Mouse (Mus musculus): Measurements from ENCODE around the gene Dgki. TPM values are rescaled to one million over a fixed set of nuclear protein-coding genes. Genes with fewer than 3 reads are reported as not detected.

Gene Dgki
- polyA plus RNA-seq, 1 experiment from 2014 or later, result 7.6 TPM

DNA sequence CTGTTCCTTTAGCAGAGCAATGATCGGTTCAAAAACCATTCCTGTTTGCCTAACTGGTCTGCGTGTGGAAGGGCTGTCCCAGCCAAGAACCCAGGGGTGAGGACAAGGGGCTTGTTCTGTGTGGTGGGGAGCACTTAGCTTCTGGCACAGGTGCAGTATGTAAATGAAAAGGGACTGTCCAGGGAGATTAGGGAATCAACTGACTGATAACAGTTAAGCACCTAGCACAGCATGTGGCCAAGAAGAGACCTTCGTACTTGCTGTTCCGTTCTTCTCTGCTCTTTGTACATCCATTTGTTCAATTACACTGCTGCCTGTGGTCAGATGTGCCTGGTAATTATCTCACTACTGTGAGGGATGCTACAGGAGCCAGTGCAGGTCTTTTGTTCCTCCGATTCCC is 248.3 kb downstream of the Dgki start:
- H3K4me2 ChIP-seq (ENCODE audit: low read length), result no peak overlapping the region
- H3K27ac ChIP-seq (ENCODE audit: low read length), result no peak overlapping the region
- 38% methylated on average over 5 of the region's 5 CpGs for WGBS
- no peaks in the 10 kb centered on the region for H3K27me3 ChIP-seq (ENCODE audit: control insufficient read depth, insufficient read depth, low read depth, low read length)
- H3K9me3 ChIP-seq (replicated peaks; ENCODE audit: control insufficient read depth, low read length, poor library complexity, severe bottlenecking), result no peaks in the 10 kb centered on the region
- no peaks in the 10 kb centered on the region for H3K36me3 ChIP-seq (ENCODE audit: control insufficient read depth, insufficient read depth, low read length)
- no peaks in the 10 kb centered on the region; the same call in 1 of the 2 replicates for H3K4me1 ChIP-seq (ENCODE audit: control insufficient read depth, insufficient read depth, low read length)
- H3K4me3 ChIP-seq (ENCODE audit: low read depth, low read length), result no peak overlapping the region
- no peak for ATAC-seq
- no peak overlapping the region for H3K9ac ChIP-seq (ENCODE audit: low read depth, low read length)

DNA sequence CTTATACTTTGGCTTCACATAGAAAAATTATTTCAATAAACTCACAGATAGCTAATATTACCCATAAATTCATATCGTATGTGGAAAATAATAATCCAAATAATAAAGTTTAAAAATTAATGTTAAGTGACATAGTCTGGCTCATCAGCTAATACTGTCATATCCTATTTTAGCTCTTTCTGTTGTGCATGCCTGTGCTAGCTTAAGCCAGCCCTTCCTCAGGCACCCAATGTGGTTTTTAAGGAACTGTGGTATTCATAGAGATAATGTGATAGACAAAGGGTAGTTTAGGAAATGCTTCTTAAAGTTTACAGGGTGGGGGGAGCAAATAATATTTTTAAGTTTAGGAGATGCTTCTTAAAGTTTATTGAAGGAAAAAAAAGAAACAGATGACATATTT is 248.8 kb downstream of the Dgki start:
- H3K27me3 ChIP-seq (ENCODE audit: control insufficient read depth, insufficient read depth, low read depth, low read length), result no peaks in the 10 kb centered on the region
- H3K9ac ChIP-seq (ENCODE audit: low read depth, low read length), result no peak overlapping the region
- H3K9me3 ChIP-seq (replicated peaks; ENCODE audit: control insufficient read depth, low read length, poor library complexity, severe bottlenecking), result no peaks in the 10 kb centered on the region
- no peaks in the 10 kb centered on the region; the same call in 1 of the 2 replicates for H3K4me1 ChIP-seq (ENCODE audit: control insufficient read depth, insufficient read depth, low read length)
- 95% methylated on average over 1 of the region's 1 CpGs for WGBS
- H3K4me3 ChIP-seq (ENCODE audit: low read depth, low read length), result no peak overlapping the region
- ATAC-seq, result no peak
- no peak overlapping the region for H3K27ac ChIP-seq (ENCODE audit: low read length)
- no peak overlapping the region for H3K4me2 ChIP-seq (ENCODE audit: low read length)
- H3K36me3 ChIP-seq (ENCODE audit: control insufficient read depth, insufficient read depth, low read length), result no peaks in the 10 kb centered on the region

DNA sequence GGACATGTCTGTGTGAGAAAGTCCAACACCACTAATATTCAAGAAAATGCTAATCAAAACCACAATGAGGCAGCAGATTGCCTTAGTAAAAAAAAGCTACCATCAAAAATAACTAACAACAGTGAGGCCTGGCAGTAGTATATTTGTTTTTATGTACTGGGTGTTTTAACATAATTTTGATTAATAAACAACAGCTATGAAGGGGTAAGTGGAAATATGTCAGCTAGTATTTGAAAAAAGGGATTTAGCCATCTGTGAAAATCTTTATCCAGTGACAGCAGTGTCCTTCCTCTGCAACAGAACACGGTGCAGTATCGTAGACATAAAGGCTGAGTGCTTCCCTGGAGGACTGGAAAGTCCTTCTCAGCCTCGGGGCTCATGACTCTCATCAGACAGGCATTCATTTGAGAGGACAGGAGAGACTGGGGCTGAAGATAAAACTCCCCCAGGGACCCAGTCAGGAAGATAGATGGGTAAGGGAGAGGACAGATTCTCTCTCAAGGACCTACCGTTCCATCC is 252.3 kb downstream of the Dgki start:
- no peaks in the 10 kb centered on the region for H3K27me3 ChIP-seq (ENCODE audit: control insufficient read depth, insufficient read depth, low read depth, low read length)
- WGBS, result 55% methylated on average over 4 of the region's 4 CpGs
- H3K36me3 ChIP-seq (ENCODE audit: control insufficient read depth, insufficient read depth, low read length), result no peaks in the 10 kb centered on the region
- H3K4me2 ChIP-seq (ENCODE audit: low read length), result no peak overlapping the region
- ATAC-seq, result no peak
- no peak overlapping the region for H3K9ac ChIP-seq (ENCODE audit: low read depth, low read length)
- H3K9me3 ChIP-seq (replicated peaks; ENCODE audit: control insufficient read depth, low read length, poor library complexity, severe bottlenecking), result no peaks in the 10 kb centered on the region
- no peak overlapping the region for H3K27ac ChIP-seq (ENCODE audit: low read length)
- no peak overlapping the region for H3K4me3 ChIP-seq (ENCODE audit: low read depth, low read length)
- H3K4me1 ChIP-seq (ENCODE audit: control insufficient read depth, insufficient read depth, low read length), result no peaks in the 10 kb centered on the region; the same call in 1 of the 2 replicates

DNA sequence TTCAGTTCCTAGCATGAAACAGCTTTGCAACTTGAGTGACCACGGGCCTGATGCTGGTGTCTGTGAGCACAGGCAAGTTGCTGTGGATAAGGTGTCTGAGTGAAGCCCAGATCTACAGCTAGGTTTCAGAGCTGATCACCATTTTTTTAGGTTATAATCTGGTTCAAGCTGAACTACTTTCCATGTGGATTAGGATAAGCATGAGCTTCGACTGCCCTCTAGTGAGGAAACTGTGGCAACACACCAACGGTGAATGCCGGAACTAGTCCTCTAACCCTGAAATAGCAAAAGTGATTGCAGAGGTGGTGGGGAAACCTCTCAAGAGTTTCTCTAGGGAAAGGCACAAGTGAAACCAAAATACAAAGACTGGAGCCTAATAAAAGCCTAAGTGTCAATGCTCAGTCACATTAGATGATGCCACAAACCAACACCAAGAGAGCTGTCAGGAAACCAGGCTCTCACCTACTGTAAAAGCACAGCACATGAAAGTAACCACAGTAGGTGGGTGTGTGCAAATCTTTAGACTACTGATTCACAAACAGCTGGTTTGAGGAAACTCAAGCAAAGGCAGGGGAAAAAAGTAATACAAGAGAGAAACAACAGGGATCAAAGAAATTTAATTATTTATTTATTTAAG is 253.7 kb downstream of the Dgki start:
- Histone ChIP-seq H3K27me3 (ENCODE audit: control insufficient read depth, insufficient read depth, low read depth, low read length) (no peaks in the 10 kb centered on the region), H3K4me2 (ENCODE audit: low read length) (no peak overlapping the region), H3K9ac (ENCODE audit: low read depth, low read length) (no peak overlapping the region), H3K36me3 (ENCODE audit: control insufficient read depth, insufficient read depth, low read length) (no peaks in the 10 kb centered on the region), H3K4me3 (ENCODE audit: low read depth, low read length) (no peak overlapping the region), H3K9me3 (replicated peaks; ENCODE audit: control insufficient read depth, low read length, poor library complexity, severe bottlenecking) (no peaks in the 10 kb centered on the region), H3K27ac (ENCODE audit: low read length) (no peak overlapping the region), H3K4me1 (ENCODE audit: control insufficient read depth, insufficient read depth, low read length) (no peaks in the 10 kb centered on the region; the same call in 1 of the 2 replicates)
- ATAC-seq, result peak; percentile 67
- 23% methylated on average over 4 of the region's 4 CpGs for WGBS

DNA sequence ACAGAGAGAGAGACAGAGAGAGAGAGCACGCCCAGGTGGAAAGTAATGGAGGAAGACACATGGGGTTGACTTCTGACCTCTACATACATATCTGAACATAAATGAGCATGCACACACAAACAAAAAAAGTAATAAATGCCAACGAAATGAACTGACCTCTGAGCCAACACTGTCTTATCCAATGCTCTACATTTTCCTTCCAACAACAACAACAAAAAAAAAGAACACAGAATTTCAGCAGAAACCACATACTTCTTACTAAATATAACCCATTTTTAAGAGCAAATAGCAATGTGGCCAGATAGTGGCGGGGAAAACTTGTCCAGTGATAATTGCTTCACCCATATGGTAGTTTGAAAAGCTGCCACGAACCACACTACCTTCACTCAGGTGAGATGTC is 255.2 kb downstream of the Dgki start:
- H3K4me3 ChIP-seq (ENCODE audit: low read depth, low read length), result no peak overlapping the region
- H3K27me3 ChIP-seq (ENCODE audit: control insufficient read depth, insufficient read depth, low read depth, low read length), result no peaks in the 10 kb centered on the region
- WGBS, result 88% methylated on average over 4 of the region's 4 CpGs
- H3K4me2 ChIP-seq (ENCODE audit: low read length), result no peak overlapping the region
- no peaks in the 10 kb centered on the region; the same call in 1 of the 2 replicates for H3K4me1 ChIP-seq (ENCODE audit: control insufficient read depth, insufficient read depth, low read length)
- H3K36me3 ChIP-seq (ENCODE audit: control insufficient read depth, insufficient read depth, low read length), result no peaks in the 10 kb centered on the region
- H3K9me3 ChIP-seq (replicated peaks; ENCODE audit: control insufficient read depth, low read length, poor library complexity, severe bottlenecking), result no peaks in the 10 kb centered on the region
- ATAC-seq, result no peak
- no peak overlapping the region for H3K9ac ChIP-seq (ENCODE audit: low read depth, low read length)
- no peak overlapping the region for H3K27ac ChIP-seq (ENCODE audit: low read length)

DNA sequence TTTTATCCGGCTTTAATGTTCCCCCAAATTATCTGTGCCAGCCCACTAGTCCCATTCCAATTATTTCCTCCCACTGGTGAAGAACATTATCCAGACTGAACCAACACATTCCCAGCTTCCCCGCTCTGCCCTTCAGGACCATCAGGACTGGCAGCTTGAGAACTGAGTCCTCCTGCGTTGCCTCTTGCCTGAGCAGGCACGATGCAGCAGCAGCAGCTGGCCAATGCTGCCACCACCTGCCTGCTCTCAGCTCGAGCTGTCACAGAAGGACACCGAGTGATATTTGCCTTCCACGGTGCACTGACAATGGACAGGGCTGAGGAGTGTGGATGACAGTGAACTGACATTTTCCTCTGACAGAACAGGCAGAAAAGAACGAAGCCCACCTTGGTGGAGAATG is 261.5 kb downstream of the Dgki start:
- no peaks in the 10 kb centered on the region for H3K36me3 ChIP-seq (ENCODE audit: control insufficient read depth, insufficient read depth, low read length)
- H3K4me2 ChIP-seq (ENCODE audit: low read length), result no peak overlapping the region
- no peak overlapping the region for H3K4me3 ChIP-seq (ENCODE audit: low read depth, low read length)
- no peaks in the 10 kb centered on the region for H3K27me3 ChIP-seq (ENCODE audit: control insufficient read depth, insufficient read depth, low read depth, low read length)
- peak; percentile 71 for ATAC-seq
- H3K9ac ChIP-seq (ENCODE audit: low read depth, low read length), result no peak overlapping the region
- H3K27ac ChIP-seq (ENCODE audit: low read length), result no peak overlapping the region
- H3K9me3 ChIP-seq (replicated peaks; ENCODE audit: control insufficient read depth, low read length, poor library complexity, severe bottlenecking), result no peaks in the 10 kb centered on the region
- peaks cover 22% of the 10 kb centered on the region; the same call in 1 of the 2 replicates for H3K4me1 ChIP-seq (ENCODE audit: control insufficient read depth, insufficient read depth, low read length)
- WGBS, result 32% methylated on average over 8 of the region's 8 CpGs

DNA sequence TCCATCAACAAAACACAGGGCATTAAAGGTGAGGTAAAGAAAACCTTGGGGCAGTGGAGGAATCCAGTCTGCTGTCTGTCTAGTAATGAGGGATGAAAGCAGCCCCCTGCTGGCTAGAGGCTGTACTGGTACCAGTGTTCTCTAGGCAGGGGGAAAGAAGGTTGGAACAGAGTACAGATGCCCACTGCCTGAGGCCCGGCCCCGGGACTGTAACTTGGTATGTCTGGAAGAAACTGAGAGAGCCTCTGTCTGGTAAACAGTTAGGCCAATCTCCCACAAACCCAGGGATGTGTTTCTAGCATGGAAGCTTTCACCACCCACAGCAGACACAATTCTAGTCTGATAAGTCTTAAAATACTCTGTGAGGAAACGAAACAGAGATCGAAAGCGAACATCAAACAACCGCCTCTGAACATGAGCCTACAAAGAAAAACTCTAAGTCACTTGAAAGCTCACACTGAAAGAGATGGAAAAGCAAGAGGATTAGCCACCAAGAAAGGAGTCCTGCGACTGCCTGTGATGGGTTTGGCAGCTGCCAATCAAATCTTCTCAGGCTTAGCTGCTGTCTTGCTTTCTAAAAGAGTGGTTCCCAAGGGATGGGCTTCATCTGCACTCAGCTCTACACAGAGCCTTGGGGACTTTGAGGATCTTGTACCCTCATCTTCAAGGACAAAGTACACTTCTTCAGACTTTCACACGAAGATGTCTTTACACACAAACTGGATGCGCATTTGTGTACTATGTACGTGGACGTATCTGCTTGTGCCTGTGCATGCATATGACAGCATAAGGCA is 262.7 kb downstream of the Dgki start:
- Histone ChIP-seq H3K4me1 (ENCODE audit: control insufficient read depth, insufficient read depth, low read length) (peaks cover 22% of the 10 kb centered on the region; the same call in 1 of the 2 replicates), H3K36me3 (ENCODE audit: control insufficient read depth, insufficient read depth, low read length) (no peaks in the 10 kb centered on the region; the same call in 1 of the 2 replicates), H3K9ac (ENCODE audit: low read depth, low read length) (no peak overlapping the region), H3K4me2 (ENCODE audit: low read length) (no peak overlapping the region), H3K9me3 (replicated peaks; ENCODE audit: control insufficient read depth, low read length, poor library complexity, severe bottlenecking) (no peaks in the 10 kb centered on the region), H3K27ac (ENCODE audit: low read length) (no peak overlapping the region), H3K27me3 (ENCODE audit: control insufficient read depth, insufficient read depth, low read depth, low read length) (no peaks in the 10 kb centered on the region), H3K4me3 (ENCODE audit: low read depth, low read length) (no peak overlapping the region)
- WGBS, result 41% methylated on average over 11 of the region's 11 CpGs
- ATAC-seq, result peak; percentile 70

DNA sequence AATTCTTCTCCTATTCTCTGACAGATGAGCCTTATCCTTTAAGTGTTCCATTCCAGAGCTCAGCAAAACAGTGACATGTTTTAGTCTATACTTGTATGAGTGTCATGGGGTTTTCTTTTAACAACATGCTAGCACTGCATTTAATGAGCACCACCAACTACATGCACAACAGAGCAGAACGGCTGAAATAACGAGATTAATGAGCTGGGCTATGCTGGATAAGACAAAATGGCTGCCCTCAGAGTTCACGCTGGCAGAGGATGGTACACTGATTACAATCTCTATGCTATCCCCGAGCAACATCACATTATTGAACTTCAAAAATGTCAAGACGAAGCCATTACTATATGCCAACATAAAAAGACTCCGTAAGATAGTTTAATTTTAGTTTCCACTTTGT is 264.3 kb downstream of the Dgki start:
- H3K4me2 ChIP-seq (ENCODE audit: low read length), result no peak overlapping the region
- no peaks in the 10 kb centered on the region; the same call in 1 of the 2 replicates for H3K36me3 ChIP-seq (ENCODE audit: control insufficient read depth, insufficient read depth, low read length)
- peak; percentile 49 for ATAC-seq
- H3K4me1 ChIP-seq (ENCODE audit: control insufficient read depth, insufficient read depth, low read length), result peaks cover 22% of the 10 kb centered on the region; the same call in 1 of the 2 replicates
- H3K9me3 ChIP-seq (replicated peaks; ENCODE audit: control insufficient read depth, low read length, poor library complexity, severe bottlenecking), result no peaks in the 10 kb centered on the region
- H3K27ac ChIP-seq (ENCODE audit: low read length), result no peak overlapping the region
- no peak overlapping the region for H3K4me3 ChIP-seq (ENCODE audit: low read depth, low read length)
- WGBS, result 52% methylated on average over 6 of the region's 6 CpGs
- H3K9ac ChIP-seq (ENCODE audit: low read depth, low read length), result no peak overlapping the region
- H3K27me3 ChIP-seq (ENCODE audit: control insufficient read depth, insufficient read depth, low read depth, low read length), result no peaks in the 10 kb centered on the region

DNA sequence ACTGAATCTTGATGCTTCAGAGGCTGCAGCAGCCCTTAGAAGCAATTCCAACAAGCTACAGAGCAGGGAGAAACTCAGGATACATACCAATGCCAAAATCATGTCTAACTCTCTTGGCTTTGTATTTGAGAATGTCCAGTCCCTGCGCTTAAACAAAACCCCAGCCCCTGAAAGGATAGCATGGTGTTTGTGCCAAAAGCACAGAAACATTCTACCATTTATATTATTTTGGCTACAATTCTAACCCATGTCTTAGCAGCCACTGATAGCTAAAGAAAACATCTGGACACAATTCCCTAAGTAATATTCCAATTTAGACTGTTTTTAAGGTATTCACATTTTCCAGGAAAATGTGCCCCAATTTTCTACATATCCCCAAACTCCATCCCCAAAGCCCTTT is 269.0 kb downstream of the Dgki start:
- WGBS, result 84% methylated on average over 1 of the region's 1 CpGs
- ATAC-seq, result no peak
- Histone ChIP-seq H3K27me3 (ENCODE audit: control insufficient read depth, insufficient read depth, low read depth, low read length) (no peaks in the 10 kb centered on the region), H3K36me3 (ENCODE audit: control insufficient read depth, insufficient read depth, low read length) (peaks cover 6% of the 10 kb centered on the region; the same call in 1 of the 2 replicates), H3K4me3 (ENCODE audit: low read depth, low read length) (no peak overlapping the region), H3K9ac (ENCODE audit: low read depth, low read length) (no peak overlapping the region), H3K27ac (ENCODE audit: low read length) (no peak overlapping the region), H3K9me3 (replicated peaks; ENCODE audit: control insufficient read depth, low read length, poor library complexity, severe bottlenecking) (no peaks in the 10 kb centered on the region), H3K4me1 (ENCODE audit: control insufficient read depth, insufficient read depth, low read length) (peaks cover 7% of the 10 kb centered on the region; the same call in 1 of the 2 replicates), H3K4me2 (ENCODE audit: low read length) (no peak overlapping the region)
